Mouse (Mus musculus): ENCODE results near the gene Odf3. TPM values are rescaled to one million over a fixed set of nuclear protein-coding genes. Genes with fewer than 3 reads are reported as not detected.

Gene Odf3
- 0.13 TPM in 1 of 2 replicates, not detected in the other for polyA plus RNA-seq (2016; fragmentation: Nextera tagmentation; extraction: Ambion mirVana)

GRCm38 (mm10) chr7:140847755-140848580 lies at the start of gene Odf3:
Gene Odf3, plus strand, starts transcription at chr7:140847805.
- WGBS, result 64% methylated on average over 11 of the region's 11 CpGs
- Histone ChIP-seq H3K27me3 (peaks cover 28% of the 10 kb centered on the region), H3K9me3 (no peaks in the 10 kb centered on the region), H3K4me2 (no peak within 1 kb of the TSS), H3K9ac (no peak within 1 kb of the TSS), H3K36me3 (replicated peaks) (peaks cover 17% of the 10 kb centered on the region), H3K4me3 (replicated peaks) (no peak within 1 kb of the TSS), H3K27ac (no peak within 1 kb of the TSS), H3K4me1 (0 out of 2 replicates have a peak, but pooled peaks cover 2% of the 10 kb centered on the region)
- ATAC-seq (ENCODE audit: low FRiP score), result no peak

GRCm38 (mm10) chr7:140798212-140798611 lies 49.4 kb upstream of the Odf3 start:
- H3K27me3 ChIP-seq, result no peaks in the 10 kb centered on the region
- H3K9me3 ChIP-seq, result no peaks in the 10 kb centered on the region
- no peaks in the 10 kb centered on the region for H3K4me1 ChIP-seq
- no peak overlapping the region for H3K9ac ChIP-seq
- H3K36me3 ChIP-seq (replicated peaks), result no peaks in the 10 kb centered on the region
- H3K27ac ChIP-seq, result no peak overlapping the region
- ATAC-seq (ENCODE audit: low FRiP score), result no peak
- H3K4me3 ChIP-seq (replicated peaks), result no peak overlapping the region
- WGBS, result 66% methylated on average over 2 of the region's 2 CpGs
- H3K4me2 ChIP-seq, result no peak overlapping the region

GRCm38 (mm10) chr7:140802629-140803028 lies 45.0 kb upstream of the Odf3 start:
- no peak overlapping the region for H3K9ac ChIP-seq
- no peak overlapping the region for H3K4me2 ChIP-seq
- no peaks in the 10 kb centered on the region for H3K27me3 ChIP-seq
- no peaks in the 10 kb centered on the region for H3K36me3 ChIP-seq (replicated peaks)
- no peaks in the 10 kb centered on the region for H3K9me3 ChIP-seq
- H3K4me3 ChIP-seq (replicated peaks), result no peak overlapping the region
- H3K4me1 ChIP-seq, result no peaks in the 10 kb centered on the region
- no peak for ATAC-seq (ENCODE audit: low FRiP score)
- H3K27ac ChIP-seq, result no peak overlapping the region
- 88% methylated on average over 6 of the region's 6 CpGs for WGBS

GRCm38 (mm10) chr7:140805704-140806103 lies 41.9 kb upstream of the Odf3 start:
- no peaks in the 10 kb centered on the region for H3K27me3 ChIP-seq
- no peak overlapping the region for H3K27ac ChIP-seq
- H3K4me3 ChIP-seq (replicated peaks), result no peak overlapping the region
- H3K4me2 ChIP-seq, result no peak overlapping the region
- H3K9ac ChIP-seq, result no peak overlapping the region
- no peaks in the 10 kb centered on the region for H3K4me1 ChIP-seq
- 13% methylated on average over 1 of the region's 1 CpGs for WGBS
- no peak for ATAC-seq (ENCODE audit: low FRiP score)
- no peaks in the 10 kb centered on the region for H3K36me3 ChIP-seq (replicated peaks)
- H3K9me3 ChIP-seq, result no peaks in the 10 kb centered on the region

GRCm38 (mm10) chr7:140810496-140810895 lies 37.1 kb upstream of the Odf3 start:
- H3K9ac ChIP-seq, result no peak overlapping the region
- ATAC-seq (ENCODE audit: low FRiP score), result no peak
- 91% methylated on average over 6 of the region's 6 CpGs for WGBS
- H3K4me1 ChIP-seq, result no peaks in the 10 kb centered on the region
- H3K4me2 ChIP-seq, result no peak overlapping the region
- no peak overlapping the region for H3K27ac ChIP-seq
- peaks cover 24% of the 10 kb centered on the region for H3K36me3 ChIP-seq (replicated peaks)
- no peak overlapping the region for H3K4me3 ChIP-seq (replicated peaks)
- no peaks in the 10 kb centered on the region for H3K27me3 ChIP-seq
- no peaks in the 10 kb centered on the region for H3K9me3 ChIP-seq

GRCm38 (mm10) chr7:140811714-140812113 lies 35.9 kb upstream of the Odf3 start:
- ATAC-seq (ENCODE audit: low FRiP score), result no peak
- no peak overlapping the region for H3K27ac ChIP-seq
- no peak overlapping the region for H3K4me2 ChIP-seq
- WGBS, result 87% methylated on average over 13 of the region's 13 CpGs
- no peaks in the 10 kb centered on the region for H3K4me1 ChIP-seq
- H3K9me3 ChIP-seq, result no peaks in the 10 kb centered on the region
- peaks cover 24% of the 10 kb centered on the region for H3K36me3 ChIP-seq (replicated peaks)
- H3K27me3 ChIP-seq, result no peaks in the 10 kb centered on the region
- no peak overlapping the region for H3K4me3 ChIP-seq (replicated peaks)
- no peak overlapping the region for H3K9ac ChIP-seq

- Histone ChIP-seq H3K9ac (no peak overlapping the region), H3K4me3 (replicated peaks) (no peak overlapping the region), H3K27me3 (no peaks in the 10 kb centered on the region), H3K4me2 (no peak overlapping the region), H3K9me3 (no peaks in the 10 kb centered on the region), H3K4me1 (no peaks in the 10 kb centered on the region), H3K36me3 (replicated peaks) (peaks cover 24% of the 10 kb centered on the region), H3K27ac (no peak overlapping the region)
- ATAC-seq (ENCODE audit: low FRiP score), result no peak
- 92% methylated on average over 12 of the region's 12 CpGs for WGBS
These were observed 34.8 kb upstream of the Odf3 start for GRCm38 (mm10) chr7:140812850-140813249.

- Histone ChIP-seq H3K27me3 (no peaks in the 10 kb centered on the region; the same call in 1 of the 2 replicates), H3K4me1 (peaks cover 4% of the 10 kb centered on the region; the same call in 1 of the 2 replicates), H3K9ac (no peak overlapping the region), H3K4me3 (replicated peaks) (no peak overlapping the region), H3K27ac (no peak overlapping the region), H3K36me3 (replicated peaks) (no peaks in the 10 kb centered on the region), H3K4me2 (no peak overlapping the region), H3K9me3 (no peaks in the 10 kb centered on the region)
- 85% methylated on average over 4 of the region's 4 CpGs for WGBS
- no peak for ATAC-seq (ENCODE audit: low FRiP score)
These were observed 27.4 kb upstream of the Odf3 start for GRCm38 (mm10) chr7:140820173-140820572.

- WGBS, result 44% methylated on average over 5 of the region's 5 CpGs
- Histone ChIP-seq H3K4me2 (peak overlapping the region; percentile 76), H3K9me3 (no peaks in the 10 kb centered on the region), H3K27me3 (peaks cover 3% of the 10 kb centered on the region; the same call in 1 of the 2 replicates), H3K4me3 (replicated peaks) (peak overlapping the region; percentile 60), H3K36me3 (replicated peaks) (no peaks in the 10 kb centered on the region), H3K27ac (no peak overlapping the region), H3K9ac (peak overlapping the region; percentile 61; the same call in 1 of the 2 replicates), H3K4me1 (peaks cover 4% of the 10 kb centered on the region; the same call in 1 of the 2 replicates)
- ATAC-seq (ENCODE audit: low FRiP score), result peak; percentile 37; the same call in 1 of the 2 replicates
These were observed 26.3 kb upstream of the Odf3 start for GRCm38 (mm10) chr7:140821305-140821652.

- ATAC-seq (ENCODE audit: low FRiP score), result peak; percentile 93
- no peaks in the 10 kb centered on the region for H3K9me3 ChIP-seq
- H3K36me3 ChIP-seq (replicated peaks), result no peaks in the 10 kb centered on the region
- H3K27me3 ChIP-seq, result peaks cover 4% of the 10 kb centered on the region
- H3K4me2 ChIP-seq, result peak within 1 kb of the TSS; percentile 76
- H3K9ac ChIP-seq, result peak within 1 kb of the TSS; percentile 61
- peak within 1 kb of the TSS; percentile 60 for H3K4me3 ChIP-seq (replicated peaks)
- H3K4me1 ChIP-seq, result peaks cover 4% of the 10 kb centered on the region; the same call in 1 of the 2 replicates
- WGBS, result 1% methylated on average over 21 of the region's 21 CpGs
- peak within 1 kb of the TSS; percentile 73 for H3K27ac ChIP-seq
These were observed 25.8 kb upstream of the Odf3 start, which contains the start of gene Zfp941 for GRCm38 (mm10) chr7:140821653-140822329. Gene Zfp941, minus strand, starts transcription at chr7:140822178.

GRCm38 (mm10) chr7:140822731-140823130 lies 24.9 kb upstream of the Odf3 start:
- H3K27me3 ChIP-seq, result peaks cover 10% of the 10 kb centered on the region
- no peak overlapping the region for H3K9ac ChIP-seq
- peaks cover 4% of the 10 kb centered on the region; the same call in 1 of the 2 replicates for H3K4me1 ChIP-seq
- no peak overlapping the region for H3K27ac ChIP-seq
- WGBS, result 92% methylated on average over 4 of the region's 4 CpGs
- H3K36me3 ChIP-seq (replicated peaks), result no peaks in the 10 kb centered on the region
- no peaks in the 10 kb centered on the region for H3K9me3 ChIP-seq
- H3K4me2 ChIP-seq, result no peak overlapping the region
- H3K4me3 ChIP-seq (replicated peaks), result no peak overlapping the region
- no peak for ATAC-seq (ENCODE audit: low FRiP score)

- no peaks in the 10 kb centered on the region for H3K9me3 ChIP-seq
- no peak overlapping the region for H3K4me2 ChIP-seq
- H3K27ac ChIP-seq, result no peak overlapping the region
- H3K9ac ChIP-seq, result no peak overlapping the region
- WGBS, result 47% methylated on average over 8 of the region's 8 CpGs
- no peak for ATAC-seq (ENCODE audit: low FRiP score)
- no peak overlapping the region for H3K4me3 ChIP-seq (replicated peaks)
- peaks cover 10% of the 10 kb centered on the region for H3K27me3 ChIP-seq
- H3K4me1 ChIP-seq, result no peaks in the 10 kb centered on the region
- H3K36me3 ChIP-seq (replicated peaks), result no peaks in the 10 kb centered on the region
These were observed 19.3 kb upstream of the Odf3 start for GRCm38 (mm10) chr7:140828171-140828881.
